In the genomic region with DNA sequence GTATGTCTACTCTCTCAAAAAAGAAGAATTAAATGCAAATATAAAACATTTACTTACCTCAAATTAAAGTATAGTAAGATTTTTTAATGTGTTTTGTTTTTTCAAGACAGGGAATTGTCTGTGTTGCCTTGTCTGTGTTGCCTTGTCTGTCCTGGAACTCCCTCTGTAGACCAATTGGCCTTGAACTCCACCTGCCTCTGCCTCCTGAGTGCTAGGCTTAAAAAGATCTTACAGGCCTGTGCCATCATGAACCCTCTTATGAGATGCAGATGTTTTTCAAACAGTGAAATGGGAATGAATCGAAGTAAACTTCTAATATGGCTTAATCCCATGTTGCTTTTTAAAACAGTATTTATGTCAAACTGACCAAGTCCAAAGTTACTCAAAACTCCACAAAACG, we compare ENCODE assay signal across 8 mouse cellular contexts. TPM values are rescaled to one million over a fixed set of nuclear protein-coding genes. Genes with fewer than 3 reads are reported as not detected.
DNase-seq lines count a peak whose midpoint lies in the region; ATAC-seq and TF ChIP-seq lines count a peak whose summit lies in the region.

No protein-coding gene starts in this region.

- H3K4me3 ChIP-seq in kidney, postnatal 0 days (replicated peaks; ENCODE audit: low read depth, low read length), result peak overlapping the region; percentile 100
- H3K4me3 ChIP-seq in embryonic facial prominence, embryonic 10.5 days, result peak overlapping the region; percentile 94
- H3K4me3 ChIP-seq in hindbrain, postnatal 0 days (ENCODE audit: low read length), result peak overlapping the region; percentile 84
- peak overlapping the region; percentile 70 for H3K4me3 ChIP-seq in midbrain, embryonic 15.5 days

- H3K4me2 ChIP-seq in kidney, postnatal 0 days (ENCODE audit: low read length), result peak overlapping the region; percentile 76
- peak overlapping the region; percentile 67 for H3K4me2 ChIP-seq in hindbrain, postnatal 0 days (ENCODE audit: low read depth, low read length)
- peak overlapping the region; percentile 82 for H3K4me2 ChIP-seq in midbrain, embryonic 15.5 days

- DNase-seq in kidney, postnatal 0 days (ENCODE audit: low spot score), result no peak
- DNase-seq in kidney, postnatal 10 days, result no peak
- DNase-seq in embryonic facial prominence, embryonic 10.5 days (ENCODE audit: low spot score), result no peak
- DNase-seq in hindbrain, postnatal 0 days (ENCODE audit: low spot score), result no peak
- no peak for DNase-seq in right cerebral cortex, postnatal 10 days (ENCODE audit: low spot score in 2 of 2)
- no peak for DNase-seq in frontal cortex, postnatal 10 days (ENCODE audit: low spot score in 2 of 2)
- DNase-seq in cerebellum, adult 11-12 months, result no peak

- H3K9me3 ChIP-seq in kidney, postnatal 0 days (replicated peaks; ENCODE audit: low read length), result no peaks in the 10 kb centered on the region
- no peaks in the 10 kb centered on the region for H3K9me3 ChIP-seq in embryonic facial prominence, embryonic 10.5 days
- H3K9me3 ChIP-seq in hindbrain, postnatal 0 days (ENCODE audit: low read length), result no peaks in the 10 kb centered on the region
- H3K9me3 ChIP-seq in midbrain, embryonic 15.5 days, result no peaks in the 10 kb centered on the region

- TF ChIP-seq CTCF in kidney, postnatal 0 days (IDR thresholded peaks at IDR 0.05; ENCODE audit: low read depth), result no peak
- TF ChIP-seq CTCF in hindbrain, postnatal 0 days (IDR thresholded peaks at IDR 0.05; ENCODE audit: low read depth), result no peak

- H3K36me3 ChIP-seq in kidney, postnatal 0 days (ENCODE audit: insufficient read depth, low read length), result no peaks in the 10 kb centered on the region
- no peaks in the 10 kb centered on the region for H3K36me3 ChIP-seq in embryonic facial prominence, embryonic 10.5 days (replicated peaks)
- H3K36me3 ChIP-seq in hindbrain, postnatal 0 days (ENCODE audit: insufficient read depth, low read length), result no peaks in the 10 kb centered on the region
- H3K36me3 ChIP-seq in midbrain, embryonic 15.5 days (replicated peaks), result no peaks in the 10 kb centered on the region

- H3K9ac ChIP-seq in kidney, postnatal 0 days (ENCODE audit: low read depth, low read length), result peak overlapping the region; percentile 97; the same call in 1 of the 2 replicates
- no peak overlapping the region for H3K9ac ChIP-seq in hindbrain, postnatal 0 days (replicated peaks; ENCODE audit: low read length)
- H3K9ac ChIP-seq in midbrain, embryonic 15.5 days, result no peak overlapping the region

- no peaks in the 10 kb centered on the region for H3K27me3 ChIP-seq in kidney, postnatal 0 days (ENCODE audit: insufficient read depth, low read length)
- H3K27me3 ChIP-seq in embryonic facial prominence, embryonic 10.5 days (replicated peaks; ENCODE audit: low read depth, poor library complexity, severe bottlenecking), result no peaks in the 10 kb centered on the region
- H3K27me3 ChIP-seq in hindbrain, postnatal 0 days (ENCODE audit: insufficient read depth, low read length), result no peaks in the 10 kb centered on the region
- no peaks in the 10 kb centered on the region for H3K27me3 ChIP-seq in midbrain, embryonic 15.5 days (replicated peaks)

- no peak for ATAC-seq in kidney, postnatal 0 days (replicated peaks; ENCODE audit: low FRiP score, low read depth)
- no peak for ATAC-seq in hindbrain, postnatal 0 days
- ATAC-seq in midbrain, embryonic 15.5 days (replicated peaks), result no peak

- 39% methylated on average over 2 of the region's 2 CpGs for WGBS in kidney, postnatal 0 days
- 47% methylated on average over 2 of the region's 2 CpGs for WGBS in embryonic facial prominence, embryonic 10.5 days
- WGBS in hindbrain, postnatal 0 days, result 51% methylated on average over 2 of the region's 2 CpGs
- 41% methylated on average over 2 of the region's 2 CpGs for WGBS in midbrain, embryonic 15.5 days

- H3K27ac ChIP-seq in kidney, postnatal 0 days, result no peak overlapping the region
- H3K27ac ChIP-seq in embryonic facial prominence, embryonic 10.5 days (replicated peaks), result no peak overlapping the region
- no peak overlapping the region for H3K27ac ChIP-seq in hindbrain, postnatal 0 days
- H3K27ac ChIP-seq in midbrain, embryonic 15.5 days, result no peak overlapping the region

- no peaks in the 10 kb centered on the region; the same call in 1 of the 2 replicates for H3K4me1 ChIP-seq in kidney, postnatal 0 days (replicated peaks; ENCODE audit: insufficient read depth, low read length)
- peaks cover 16% of the 10 kb centered on the region for H3K4me1 ChIP-seq in embryonic facial prominence, embryonic 10.5 days
- H3K4me1 ChIP-seq in hindbrain, postnatal 0 days (ENCODE audit: insufficient read depth, low read length), result peaks cover 7% of the 10 kb centered on the region; the same call in 1 of the 2 replicates
- peaks cover 22% of the 10 kb centered on the region for H3K4me1 ChIP-seq in midbrain, embryonic 15.5 days

RNA-seq across cellular contexts. Expression of a gene that starts 1.9 kb away (rescaled TPM):
- 9.7 and 10.0 TPM in 2 replicates for polyA plus RNA-seq in kidney, postnatal 0 days (2015; fragmentation: Nextera tagmentation; extraction: Ambion mirVana)
- polyA plus RNA-seq in embryonic facial prominence, embryonic 10.5 days (2016; fragmentation: Nextera tagmentation; extraction: Ambion mirVana), result 11.8 and 11.9 TPM in 2 replicates
- 40.2 and 46.5 TPM in 2 replicates for total RNA-seq in hindbrain, postnatal 0 days (2014; rRNA removed)
- polyA plus RNA-seq in hindbrain, postnatal 0 days (2015; fragmentation: Nextera tagmentation; extraction: Ambion mirVana), result 10.8 and 11.1 TPM in 2 replicates
- polyA plus RNA-seq in midbrain, embryonic 15.5 days (2015; fragmentation: Nextera tagmentation; extraction: Ambion mirVana), result 20.4 and 20.8 TPM in 2 replicates

RNA-seq across cellular contexts. Expression of a gene that starts 19.2 kb away (rescaled TPM):
- not detected in 2 replicates for polyA plus RNA-seq in kidney, postnatal 0 days (2015; fragmentation: Nextera tagmentation; extraction: Ambion mirVana)
- polyA plus RNA-seq in embryonic facial prominence, embryonic 10.5 days (2016; fragmentation: Nextera tagmentation; extraction: Ambion mirVana), result 0.07 and 0.08 TPM in 2 replicates
- total RNA-seq in hindbrain, postnatal 0 days (2014; rRNA removed), result not detected in 2 replicates
- polyA plus RNA-seq in hindbrain, postnatal 0 days (2015; fragmentation: Nextera tagmentation; extraction: Ambion mirVana), result not detected in 2 replicates
- not detected in 2 replicates for polyA plus RNA-seq in midbrain, embryonic 15.5 days (2015; fragmentation: Nextera tagmentation; extraction: Ambion mirVana)
